ENCODE assay signal across 24 mouse cellular contexts in genomic region chr10:83015919-83016318, GRCm38 (mm10).
"Had no signal": no experiment of that assay in that cellular context is flagged by ENCODE, and none has a peak within 500 bp of the region (broad histone marks: within the 10 kb centered on the region; RNA-seq: fewer than 3 reads in every experiment).

No protein-coding gene starts in this region.

- H3K27me3 ChIP-seq: heart, embryonic 15.5 days; hindbrain, embryonic 13.5 days; hindbrain, embryonic 15.5 days; kidney, embryonic 15.5 days had no signal

- DNase-seq: gastrocnemius, postnatal 14 days; gastrocnemius, postnatal 36 days; heart, adult 11 months; heart, adult 2 months; heart, postnatal 14 days; heart, postnatal 36 days; kidney, adult 11 months; kidney, adult 2 months; kidney, adult 9 months; kidney, postnatal 14 days; kidney, postnatal 36 days; layer of hippocampus, adult 9-11 months; layer of hippocampus, postnatal 36 days; left cerebral cortex, postnatal 4 days had no signal

- ATAC-seq: hindbrain, postnatal 0 days; intestine, embryonic 16.5 days had no signal

- H3K9me3 ChIP-seq: heart, embryonic 15.5 days; hindbrain, embryonic 13.5 days; hindbrain, embryonic 15.5 days; kidney, embryonic 15.5 days; limb, embryonic 12.5 days had no signal

- H3K4me2 ChIP-seq: heart, embryonic 11.5 days; hindbrain, embryonic 13.5 days; hindbrain, embryonic 15.5 days; kidney, embryonic 15.5 days; limb, embryonic 12.5 days had no signal

- H3K27ac ChIP-seq: heart, adult 2 months; heart, embryonic 15.5 days; hindbrain, embryonic 13.5 days; hindbrain, embryonic 15.5 days; hindbrain, postnatal 0 days; kidney, embryonic 15.5 days; kidney, postnatal 0 days; limb, embryonic 12.5 days had no signal

- H3K36me3 ChIP-seq: heart, embryonic 13.5 days; heart, embryonic 15.5 days; hindbrain, embryonic 13.5 days; hindbrain, embryonic 15.5 days; kidney, embryonic 15.5 days; limb, embryonic 12.5 days had no signal

- H3K9ac ChIP-seq: heart, embryonic 13.5 days; heart, embryonic 15.5 days; hindbrain, embryonic 13.5 days; hindbrain, embryonic 15.5 days; kidney, embryonic 15.5 days; limb, embryonic 12.5 days had no signal

- H3K4me3 ChIP-seq: heart, adult 2 months; heart, embryonic 13.5 days; heart, embryonic 15.5 days; hindbrain, embryonic 13.5 days; hindbrain, embryonic 15.5 days; kidney, embryonic 15.5 days; limb, embryonic 12.5 days had no signal
